Mouse (Mus musculus): ENCODE results near the gene Farsb.

Gene Farsb

GRCm38 (mm10) chr1:78417154-78417911 lies 71.4 kb downstream of the Farsb start:
- no peak for DNase-seq

GRCm38 (mm10) chr1:78414421-78414820 lies 74.3 kb downstream of the Farsb start:
- no peak for DNase-seq

GRCm38 (mm10) chr1:78412668-78413067 lies 76.0 kb downstream of the Farsb start:
- DNase-seq: no peak

GRCm38 (mm10) chr1:78409396-78409795 lies 79.3 kb downstream of the Farsb start:
- DNase-seq: no peak

GRCm38 (mm10) chr1:78401413-78401812 lies 87.3 kb downstream of the Farsb start:
- no peak for DNase-seq

GRCm38 (mm10) chr1:78399755-78400154 lies 88.9 kb downstream of the Farsb start:
- no peak for DNase-seq

GRCm38 (mm10) chr1:78396320-78396913 lies 92.3 kb downstream of the Farsb start:
- peak; percentile 75 to 77 for DNase-seq

GRCm38 (mm10) chr1:78395737-78396136 lies 93.0 kb downstream of the Farsb start:
- peak in 1 of 2 experiments; percentile 16 for DNase-seq

GRCm38 (mm10) chr1:78395191-78395735 lies 93.4 kb downstream of the Farsb start:
- no peak for DNase-seq

- DNase-seq: no peak
These were observed 99.8 kb downstream of the Farsb start for GRCm38 (mm10) chr1:78388848-78389247.

GRCm38 (mm10) chr1:78387854-78388253 lies 100.8 kb downstream of the Farsb start:
- DNase-seq: no peak

- no peak for DNase-seq
These were observed 107.7 kb downstream of the Farsb start for GRCm38 (mm10) chr1:78380950-78381349.

- no peak for DNase-seq
These were observed 113.6 kb downstream of the Farsb start for GRCm38 (mm10) chr1:78375058-78375457.

- DNase-seq: no peak
These were observed 114.9 kb downstream of the Farsb start for GRCm38 (mm10) chr1:78373836-78374235.

GRCm38 (mm10) chr1:78372316-78372715 lies 116.4 kb downstream of the Farsb start:
- peak in 1 of 2 experiments; percentile 26 for DNase-seq

GRCm38 (mm10) chr1:78371569-78372236 lies 117.0 kb downstream of the Farsb start:
- peak; percentile 93 to 94 for DNase-seq

GRCm38 (mm10) chr1:78370121-78370520 lies 118.6 kb downstream of the Farsb start:
- no peak for DNase-seq
